Mouse (Mus musculus): ENCODE data around the gene Pik3c2b.

DNA sequence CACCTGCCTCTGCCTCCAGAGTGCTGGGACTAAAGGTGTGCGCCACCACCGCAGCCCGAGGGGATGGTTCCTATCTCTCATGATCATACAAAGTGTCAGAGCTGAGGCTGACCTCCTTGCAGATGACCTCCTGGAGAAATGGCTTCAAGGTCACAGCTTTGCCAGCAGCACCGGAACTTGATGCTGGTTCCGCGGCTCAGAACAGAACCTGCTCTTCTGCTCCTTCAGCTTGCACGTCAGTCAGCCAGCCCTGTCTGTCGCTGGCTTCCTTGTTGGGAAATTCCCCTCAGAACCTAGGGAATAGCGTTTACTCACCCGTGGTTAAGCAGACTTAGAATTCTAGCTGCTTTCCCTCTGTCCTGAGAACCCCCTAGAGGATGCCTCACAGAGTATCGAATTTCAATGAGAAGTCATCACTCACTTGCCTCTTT is 4.5 kb downstream of the Pik3c2b start:
- no peak for TF ChIP-seq CTCF (IDR thresholded peaks at IDR 0.05; ENCODE audit: insufficient read depth, low read length)
- TF ChIP-seq POLR2A (IDR thresholded peaks at IDR 0.05; ENCODE audit: borderline replicate concordance, extremely low read depth, low read depth, low read length), result no peak
